Mouse (Mus musculus) E14TG2a.4 (cell line): ENCODE measurements around the gene Fn3krp.

Experiments
- H3K27me3 ChIP-seq: 2 replicates; pipeline ENCODE4 v1.6.1; 2014; ENCODE audit warnings: low read length, control low read depth; ENCODE audit not compliant: insufficient read depth
- H3K36me3 ChIP-seq: 2 replicates; pipeline ENCODE4 v1.6.1; 2014; ENCODE audit warnings: low read length, control low read depth; ENCODE audit not compliant: insufficient read depth
- H3K4me1 ChIP-seq: replicated peaks from 2 replicates; pipeline ENCODE4 v1.6.1; 2014; ENCODE audit warnings: low read depth, low read length, control low read depth
- H3K4me3 ChIP-seq: replicated peaks from 2 replicates; pipeline ENCODE4 v1.5.1; 2014; ENCODE audit warnings: mild to moderate bottlenecking, low read length
- H3K9me3 ChIP-seq: 2 replicates; pipeline ENCODE4 v1.6.1; 2014; ENCODE audit warnings: low read length, control low read depth
- CTCF ChIP-seq: conservative IDR thresholded peaks from 2 replicates; pipeline ENCODE4 v1.5.1; 2014; ENCODE audit warnings: low read length
- NANOG ChIP-seq: IDR thresholded peaks from 2 replicates; pipeline ENCODE4 v1.6.1; 2014; ENCODE audit warnings: borderline replicate concordance, low read length, mixed read lengths
- POU5F1 ChIP-seq: IDR thresholded peaks from 2 replicates; pipeline ENCODE4 v1.6.1; 2014; ENCODE audit warnings: low read length, borderline replicate concordance

The Fn3krp gene

DNA sequence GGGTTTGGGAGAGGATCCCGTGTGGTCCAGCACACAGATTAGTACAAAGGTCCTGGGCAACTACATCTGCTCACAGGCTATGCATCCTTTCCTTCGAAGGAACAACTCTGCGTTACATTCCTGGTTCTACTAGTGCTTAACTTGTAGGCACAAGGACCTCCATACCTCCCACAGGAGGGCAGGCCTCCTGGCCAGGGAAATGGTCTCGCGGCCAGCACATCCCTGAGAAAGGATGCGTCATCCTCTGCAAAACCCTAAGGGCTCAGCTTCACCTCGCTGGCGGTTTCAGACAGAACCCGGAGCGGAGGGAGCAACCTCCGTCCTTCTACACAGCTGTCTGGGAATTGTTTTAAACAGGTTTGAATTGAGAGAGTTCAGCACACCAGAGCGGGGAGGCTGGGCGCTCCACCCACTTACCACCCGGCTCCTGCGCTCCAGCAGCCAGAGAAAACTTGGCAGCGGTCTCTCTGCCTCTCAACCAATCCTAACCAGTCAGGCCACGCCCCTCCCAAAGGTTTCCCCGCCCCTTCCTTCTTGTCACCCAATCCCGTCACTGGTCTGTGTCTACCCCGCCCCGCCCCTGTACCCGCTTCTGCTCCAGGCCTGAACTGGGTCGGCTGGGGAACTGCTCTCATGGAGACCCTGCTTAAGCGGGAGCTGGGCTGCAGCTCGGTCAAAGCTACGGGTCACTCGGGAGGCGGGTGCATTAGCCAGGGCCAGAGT lies at the start of gene Fn3krp:
Gene Fn3krp (plus strand): TSS at position 572 of the 723 bp plus-strand sequence.
- Histone ChIP-seq H3K4me1 (peaks cover 13% of the 10 kb centered on the region), H3K27me3 (no peaks in the 10 kb centered on the region)

GRCm38 (mm10) chr11:121373305-121373704 lies 47.9 kb upstream of the Fn3krp start:
- Histone ChIP-seq H3K27me3 (no peaks in the 10 kb centered on the region), H3K4me3 (no peak overlapping the region), H3K9me3 (no peaks in the 10 kb centered on the region), H3K4me1 (no peaks in the 10 kb centered on the region), H3K36me3 (no peaks in the 10 kb centered on the region)
- no peak for TF ChIP-seq NANOG
- TF ChIP-seq POU5F1, result no peak
- no peak for TF ChIP-seq CTCF

More for the DNA sequence above, at the start of gene Fn3krp:
- Histone ChIP-seq H3K36me3 (no peaks in the 10 kb centered on the region; the same call in 1 of the 2 replicates), H3K4me3 (peak within 1 kb of the TSS; percentile 89), H3K9me3 (no peaks in the 10 kb centered on the region)
- TF ChIP-seq CTCF (no peak), NANOG (no peak), POU5F1 (no peak)

GRCm38 (mm10) chr11:121378644-121379043 lies 42.6 kb upstream of the Fn3krp start:
- H3K9me3 ChIP-seq, result no peaks in the 10 kb centered on the region
- 0 out of 2 replicates have a peak, but pooled peaks cover 2% of the 10 kb centered on the region for H3K27me3 ChIP-seq
- H3K36me3 ChIP-seq, result no peaks in the 10 kb centered on the region
- TF ChIP-seq CTCF (peak; percentile 52), NANOG (no peak)
- no peaks in the 10 kb centered on the region for H3K4me1 ChIP-seq
- no peak overlapping the region for H3K4me3 ChIP-seq

- Histone ChIP-seq H3K4me3 (no peak overlapping the region), H3K4me1 (no peaks in the 10 kb centered on the region), H3K36me3 (no peaks in the 10 kb centered on the region), H3K9me3 (no peaks in the 10 kb centered on the region), H3K27me3 (0 out of 2 replicates have a peak, but pooled peaks cover 2% of the 10 kb centered on the region)
- TF ChIP-seq NANOG, result no peak
- no peak for TF ChIP-seq CTCF
- no peak for TF ChIP-seq POU5F1
Measured at GRCm38 (mm10) chr11:121380294-121380693, 40.9 kb upstream of the Fn3krp start.

GRCm38 (mm10) chr11:121387750-121388553 lies 33.2 kb upstream of the Fn3krp start, which contains the start of gene Rab40b:
TSS of gene Rab40b (minus strand) at chr11:121388251.
- Histone ChIP-seq H3K4me3 (peak within 1 kb of the TSS; percentile 88), H3K36me3 (no peaks in the 10 kb centered on the region), H3K4me1 (peaks cover 13% of the 10 kb centered on the region), H3K9me3 (no peaks in the 10 kb centered on the region), H3K27me3 (peaks cover 26% of the 10 kb centered on the region)
- TF ChIP-seq CTCF, result no peak
- TF ChIP-seq POU5F1, result no peak
- no peak for TF ChIP-seq NANOG

DNA sequence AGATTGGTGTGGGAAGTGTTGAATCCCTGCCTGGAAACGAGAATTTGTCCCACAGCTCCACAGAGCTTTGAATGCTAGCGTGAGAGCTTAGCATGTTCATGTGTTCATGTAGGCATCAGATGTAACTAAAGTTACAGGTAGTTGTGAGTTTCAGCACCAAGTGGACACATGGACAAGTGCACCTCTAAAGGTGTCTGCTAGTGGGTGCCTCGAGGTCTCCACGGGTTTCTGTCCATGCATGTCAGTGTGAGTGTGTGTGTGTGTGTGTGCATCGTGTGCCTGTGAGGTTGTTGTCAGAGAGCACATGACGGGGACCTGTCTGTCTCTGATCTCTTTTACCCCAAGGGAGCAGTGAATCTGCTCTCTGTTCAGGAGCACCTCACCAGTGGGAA lies 32.7 kb upstream of the Fn3krp start:
- TF ChIP-seq POU5F1 (no peak), CTCF (no peak), NANOG (no peak)
- H3K4me1 ChIP-seq, result peaks cover 13% of the 10 kb centered on the region
- peak overlapping the region; percentile 88 for H3K4me3 ChIP-seq
- H3K27me3 ChIP-seq, result peaks cover 31% of the 10 kb centered on the region
- no peaks in the 10 kb centered on the region for H3K9me3 ChIP-seq
- H3K36me3 ChIP-seq, result no peaks in the 10 kb centered on the region

GRCm38 (mm10) chr11:121390793-121391192 lies 30.4 kb upstream of the Fn3krp start:
- Histone ChIP-seq H3K4me3 (no peak overlapping the region), H3K9me3 (no peaks in the 10 kb centered on the region), H3K4me1 (peaks cover 13% of the 10 kb centered on the region), H3K36me3 (no peaks in the 10 kb centered on the region), H3K27me3 (peaks cover 30% of the 10 kb centered on the region)
- no peak for TF ChIP-seq NANOG
- TF ChIP-seq POU5F1, result no peak
- TF ChIP-seq CTCF, result no peak

DNA sequence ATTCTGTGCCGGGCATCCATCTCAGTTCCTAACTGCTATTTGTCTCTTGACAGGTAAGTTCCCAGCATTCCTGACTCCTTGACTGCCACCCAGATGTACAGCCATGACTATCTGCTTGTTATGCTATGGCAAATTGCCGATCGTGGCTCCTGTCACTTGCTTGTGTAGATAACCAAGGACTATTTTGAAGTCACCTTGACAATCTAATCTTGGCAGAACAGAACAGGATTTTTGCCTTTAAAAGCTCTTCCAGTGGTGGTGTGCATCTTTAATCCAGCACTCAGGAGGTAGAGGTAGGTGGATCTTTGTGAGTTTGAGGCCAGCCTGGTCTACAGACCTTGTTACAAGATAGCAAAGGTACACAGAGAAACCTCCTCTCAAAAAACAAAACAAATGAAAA lies 28.8 kb upstream of the Fn3krp start:
- Histone ChIP-seq H3K4me3 (no peak overlapping the region), H3K4me1 (peaks cover 10% of the 10 kb centered on the region), H3K27me3 (peaks cover 18% of the 10 kb centered on the region), H3K9me3 (no peaks in the 10 kb centered on the region), H3K36me3 (no peaks in the 10 kb centered on the region)
- TF ChIP-seq NANOG (no peak), POU5F1 (no peak), CTCF (no peak)
